1 mouse cellular context compared by ENCODE assay signal in genomic region chr16:21807786-21808185, GRCm38 (mm10). TPM values are rescaled to one million over a fixed set of nuclear protein-coding genes. Genes with fewer than 3 reads are reported as not detected.
"Had no signal": no experiment of that assay in that cellular context is flagged by ENCODE, and none has a peak within 500 bp of the region (broad histone marks: within the 10 kb centered on the region; RNA-seq: fewer than 3 reads in every experiment).

No protein-coding gene starts in this region.

RNA-seq across cellular contexts. Expression of gene Map3k13, which starts 13.6 kb away (rescaled TPM):
- total RNA-seq: megakaryocyte progenitor cell, adult 5-6 weeks had no signal
